Mouse (Mus musculus) brain, embryonic 14.5 days (tissue): ENCODE measurements around the gene Hoxa10.

Experiments used
- CTCF ChIP-seq: fragments of 200-500 bp; IDR thresholded peaks from 2 replicates; pipeline ENCODE4 v1.5.1; 2012; ENCODE audit warnings: inconsistent platforms, mild to moderate bottlenecking, moderate library complexity, borderline replicate concordance; ENCODE audit not compliant: insufficient read depth, insufficient read length; ENCODE audit errors: extremely low read depth
- POLR2A ChIP-seq: fragments of 200-500 bp; IDR thresholded peaks from 2 replicates; pipeline ENCODE4 v1.6.1; 2012; ENCODE audit warnings: mild to moderate bottlenecking, inconsistent platforms, borderline replicate concordance; ENCODE audit not compliant: poor library complexity, insufficient read depth, insufficient read length, severe bottlenecking; ENCODE audit errors: extremely low read depth

- TF ChIP-seq POLR2A: no peak
- no peak for TF ChIP-seq CTCF
Observed at GRCm38 (mm10) chr6:52262463-52263320, 22.0 kb upstream of the Hoxa10 start.
